Mouse (Mus musculus) granulocyte monocyte progenitor cell, adult 5-6 weeks (primary cell): ENCODE measurements around the gene Zfhx3. TPM values are rescaled to one million over a fixed set of nuclear protein-coding genes. Genes with fewer than 3 reads are reported as not detected.

Source experiments
- ATAC-seq: replicated peaks from 2 replicates; pipeline ENCODE4 v1.8.0; 2016; ENCODE audit warnings: mild to moderate bottlenecking, moderate TSS enrichment, inconsistent platforms; ENCODE audit not compliant: poor library complexity, severe bottlenecking
- total RNA-seq, 2 experiments: library from RNA; stranded (forward) in 1 of 2; stranded (reverse) in 1 of 2; fragments of 200-712, 200-1000 nt in 1 of 2; fragments of >200 nt in 1 of 2; fragmentation: Nextera tagmentation in 1 of 2; gene quantifications; 2 replicates each; pipeline ENCODE4 v1.2.3; 2014 to 2017

The Zfhx3 gene
- total RNA-seq, 2 experiments from 2014 or later = 0.31 to 0.41 TPM

DNA sequence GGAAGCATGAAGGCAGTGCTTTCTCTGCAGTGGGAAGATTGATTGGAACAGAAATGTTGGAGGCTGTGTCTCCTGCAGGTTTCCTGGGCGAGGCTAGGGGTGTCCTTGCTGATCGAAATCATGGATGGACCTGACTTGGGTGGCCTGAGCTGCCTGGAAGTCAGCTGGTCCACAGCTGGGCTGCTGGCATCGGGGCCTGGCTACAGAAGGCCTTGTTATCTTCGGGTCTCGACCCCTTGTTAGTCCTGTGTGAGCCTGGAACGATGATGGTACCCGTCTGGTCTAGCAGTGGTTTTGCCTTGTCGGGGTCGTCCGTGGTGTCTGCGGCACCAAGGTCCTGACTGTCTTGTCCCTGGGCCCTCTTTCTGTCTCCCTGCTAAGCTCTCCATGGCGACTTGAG lies 870.9 kb downstream of the Zfhx3 start:
- ATAC-seq = no peak

- no peak for ATAC-seq
Measured at GRCm38 (mm10) chr8:108819271-108819671, 876.8 kb downstream of the Zfhx3 start.

GRCm38 (mm10) chr8:108819826-108820225 lies 877.4 kb downstream of the Zfhx3 start:
- ATAC-seq = 0 out of 2 replicates have a peak, but pooled peaks have one; percentile 7

DNA sequence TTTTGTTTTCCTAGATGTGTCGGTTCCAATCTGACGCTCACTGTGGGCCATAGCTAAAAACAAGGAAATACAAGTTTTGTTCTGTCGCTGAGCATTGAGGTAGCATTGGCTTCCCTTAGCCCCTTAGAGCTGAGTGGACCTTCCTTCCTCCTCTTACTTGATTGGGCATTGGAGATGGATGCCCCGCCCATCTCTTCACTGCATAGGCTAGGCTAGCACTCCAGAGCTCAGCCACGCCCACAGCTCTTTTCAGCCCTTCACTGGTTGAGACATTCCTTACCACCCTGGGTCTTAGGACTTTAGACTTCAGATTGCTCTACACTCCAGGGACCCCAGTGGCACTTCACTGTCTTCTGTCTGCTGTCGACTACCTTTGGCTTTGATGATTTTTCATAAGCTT lies 878.2 kb downstream of the Zfhx3 start:
- ATAC-seq = peak; percentile 79

GRCm38 (mm10) chr8:108822841-108823266 lies 880.4 kb downstream of the Zfhx3 start:
- ATAC-seq = peak; percentile 74

- no peak for ATAC-seq
Measured at GRCm38 (mm10) chr8:108824049-108824448, 881.6 kb downstream of the Zfhx3 start.

- ATAC-seq = no peak
Measured at GRCm38 (mm10) chr8:108826414-108826813, 884.0 kb downstream of the Zfhx3 start.

DNA sequence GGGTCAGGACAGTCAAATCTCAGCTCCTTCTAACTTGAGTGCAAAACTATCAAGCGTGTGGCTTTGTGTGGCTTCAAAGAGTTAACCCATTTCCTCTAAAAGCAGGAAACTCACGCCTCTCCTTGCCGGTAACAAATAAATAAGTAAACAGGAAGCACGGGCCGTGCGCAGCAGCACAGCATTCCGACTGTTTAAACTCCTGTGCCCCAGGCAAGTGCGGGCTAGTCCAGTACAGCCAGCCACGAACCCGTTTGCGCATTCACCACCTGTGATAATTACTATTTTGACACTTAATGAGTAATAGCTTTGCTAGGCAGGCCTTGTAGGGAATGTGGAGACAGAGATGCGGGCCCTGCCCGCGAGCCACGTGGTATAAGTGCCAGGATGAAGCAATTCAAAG lies 885.0 kb downstream of the Zfhx3 start:
- peak; percentile 21 for ATAC-seq

GRCm38 (mm10) chr8:108829305-108829717 lies 886.9 kb downstream of the Zfhx3 start:
- ATAC-seq = no peak

GRCm38 (mm10) chr8:108835143-108835542 lies 892.7 kb downstream of the Zfhx3 start:
- no peak for ATAC-seq

- no peak for ATAC-seq
Measured at GRCm38 (mm10) chr8:108837788-108838187, 895.3 kb downstream of the Zfhx3 start.

DNA sequence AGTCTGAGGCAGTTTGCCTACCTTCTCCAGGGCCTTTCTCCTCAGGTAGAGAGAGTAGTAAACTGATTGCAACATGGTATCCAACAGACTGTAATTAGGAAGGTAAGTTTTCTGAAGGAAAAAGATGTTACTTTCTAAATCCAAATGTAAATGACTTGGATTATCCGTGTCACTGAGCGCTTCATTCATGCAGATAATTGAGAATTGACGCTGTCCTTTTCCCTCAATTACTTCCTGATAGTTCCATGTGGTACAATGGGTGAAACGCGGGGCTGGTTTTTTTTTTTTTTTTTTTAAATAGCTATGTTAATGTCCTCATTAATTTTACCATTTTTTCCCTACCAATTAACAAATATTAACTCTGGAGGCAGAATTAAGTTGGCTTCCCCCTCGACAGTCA lies 896.3 kb downstream of the Zfhx3 start:
- no peak for ATAC-seq

GRCm38 (mm10) chr8:108842307-108842706 lies 899.9 kb downstream of the Zfhx3 start:
- ATAC-seq = peak; percentile 72

- no peak for ATAC-seq
Measured at GRCm38 (mm10) chr8:108846174-108846573, 903.7 kb downstream of the Zfhx3 start.

DNA sequence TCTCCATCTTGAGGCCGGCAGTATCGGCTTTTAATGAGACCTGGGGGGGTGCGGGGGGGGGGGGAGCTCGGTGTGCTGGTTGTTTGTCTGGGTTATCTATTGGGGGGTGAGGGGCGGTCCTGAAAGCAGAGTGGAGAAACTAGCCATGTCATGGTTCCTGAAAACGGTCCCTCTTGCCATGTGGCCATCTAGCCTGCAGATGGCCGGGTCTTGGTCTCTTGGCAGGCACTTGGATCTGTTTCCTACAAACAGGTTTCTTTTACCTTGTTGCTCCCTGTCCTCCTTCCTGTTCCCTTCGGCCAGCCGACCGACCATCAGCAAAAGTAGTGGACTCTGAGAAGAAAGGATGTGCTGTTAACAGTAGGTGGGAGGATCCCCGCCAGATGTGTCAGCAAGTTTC lies 904.4 kb downstream of the Zfhx3 start:
- peak; percentile 52 for ATAC-seq

DNA sequence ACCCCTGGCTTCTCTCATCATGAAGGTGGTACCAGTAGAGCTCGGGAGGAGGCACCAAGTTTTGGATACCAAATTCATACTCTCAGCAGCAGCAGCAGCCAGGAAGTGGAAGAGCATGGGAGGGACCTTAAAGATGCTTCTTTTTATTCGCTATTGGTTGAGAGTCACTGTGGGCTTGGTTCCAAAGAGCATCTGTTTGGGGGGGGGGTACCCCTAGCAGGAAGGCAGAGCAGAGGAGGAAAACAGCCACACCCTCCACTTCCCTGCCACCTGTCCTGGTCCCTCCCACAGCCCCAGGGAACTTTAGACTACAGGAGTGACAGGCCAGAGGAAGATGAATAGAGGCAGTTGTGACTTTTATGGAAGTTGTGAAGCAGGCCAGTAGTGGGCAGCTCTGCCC lies 904.9 kb downstream of the Zfhx3 start:
- peak; percentile 58 for ATAC-seq

DNA sequence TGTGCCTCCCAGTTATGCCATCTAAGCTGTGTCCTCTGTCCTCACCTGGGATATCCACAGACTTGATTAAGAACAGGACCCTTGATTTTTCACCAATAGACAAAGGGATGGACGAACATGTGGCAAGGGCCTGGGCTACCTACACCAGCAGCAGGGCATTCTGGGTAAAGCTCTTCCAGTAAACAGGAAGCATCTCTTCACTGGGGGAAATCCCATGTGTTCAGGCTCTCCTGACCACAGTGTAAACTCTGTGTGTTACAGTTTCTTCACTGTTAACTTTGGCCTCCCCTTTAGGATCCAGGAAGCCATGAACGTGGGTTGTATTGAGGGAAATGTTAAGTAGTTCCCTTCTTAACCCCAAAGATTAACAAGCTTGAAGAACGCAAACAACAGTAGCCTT lies 906.0 kb downstream of the Zfhx3 start:
- ATAC-seq = peak; percentile 52

GRCm38 (mm10) chr8:108853028-108853427 lies 910.6 kb downstream of the Zfhx3 start:
- no peak for ATAC-seq

DNA sequence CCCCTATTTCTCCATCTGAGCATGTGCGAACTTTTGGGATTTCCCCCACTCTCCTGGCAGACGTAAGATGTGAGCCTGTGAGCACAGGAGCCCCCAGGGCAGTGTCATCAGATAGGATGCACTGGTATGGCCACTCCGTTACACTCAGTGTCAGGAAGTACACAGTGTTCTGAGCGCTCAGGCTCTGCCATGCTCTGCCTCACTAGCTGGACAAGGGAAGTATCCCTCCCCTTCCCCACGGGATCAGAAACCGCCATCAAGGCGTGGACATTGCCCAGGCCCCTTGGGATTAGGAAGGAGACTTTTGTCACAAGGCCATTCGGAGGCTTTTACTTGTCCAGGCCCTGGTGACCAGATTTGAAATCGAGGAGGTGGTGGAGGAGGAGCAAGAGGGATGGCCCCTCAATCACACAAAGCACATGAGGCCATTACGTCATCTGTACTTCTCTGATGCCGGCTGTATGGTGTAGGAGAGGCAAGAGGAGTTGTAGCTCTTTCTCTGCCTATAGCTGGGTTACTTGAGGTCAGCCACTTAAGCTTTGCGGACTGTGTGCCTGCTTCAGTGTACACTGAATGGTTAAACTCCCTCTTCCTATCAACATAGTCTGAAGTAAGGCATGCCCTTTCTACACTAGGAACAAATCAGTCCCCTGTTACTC lies 912.1 kb downstream of the Zfhx3 start:
- no peak for ATAC-seq

GRCm38 (mm10) chr8:108859001-108859400 lies 916.6 kb downstream of the Zfhx3 start:
- ATAC-seq = peak; percentile 77

DNA sequence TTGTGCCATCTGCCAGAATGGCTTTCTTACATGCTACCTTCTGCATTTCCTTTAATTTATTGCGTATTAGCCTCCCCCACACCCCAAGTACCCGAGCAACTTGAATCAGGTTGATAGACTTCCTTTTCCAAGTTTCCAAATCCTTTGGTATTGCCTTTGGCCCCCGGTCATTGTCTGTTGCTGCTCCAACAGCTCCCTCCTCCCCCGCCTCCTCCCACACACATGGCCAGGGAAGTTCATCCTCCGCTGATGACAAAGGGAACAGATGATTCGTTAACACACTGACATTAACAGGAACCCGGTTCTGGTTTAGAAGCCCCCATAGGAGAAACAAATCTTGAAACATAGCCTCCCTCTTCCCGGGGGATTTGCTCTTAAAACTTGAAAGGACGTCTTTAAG lies 917.5 kb downstream of the Zfhx3 start:
- ATAC-seq = no peak

GRCm38 (mm10) chr8:108863440-108863839 lies 921.0 kb downstream of the Zfhx3 start:
- no peak for ATAC-seq

DNA sequence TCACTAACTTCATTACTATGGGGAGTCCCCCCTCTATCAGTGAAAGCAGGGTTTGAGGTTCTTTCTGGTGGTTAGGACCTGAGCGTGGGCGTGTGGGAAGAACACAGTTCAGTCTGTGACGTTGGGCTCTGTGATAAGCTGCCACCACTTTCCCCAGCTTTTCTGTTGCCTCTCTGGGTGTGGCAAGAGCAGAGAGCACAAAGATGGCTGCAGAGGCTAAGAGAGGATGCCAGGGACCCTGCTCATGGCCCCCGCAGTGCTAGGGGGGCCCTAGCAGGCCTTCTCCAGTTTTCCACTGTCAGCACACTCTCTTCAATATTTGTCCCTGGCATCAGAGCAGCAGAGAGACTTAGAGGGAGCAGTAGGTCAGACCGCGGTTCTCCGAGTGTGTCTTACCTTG lies 924.0 kb downstream of the Zfhx3 start:
- no peak for ATAC-seq
